Mouse (Mus musculus) embryonic facial prominence, embryonic 14.5 days (tissue): ENCODE measurements around the gene Gsto2. TPM values are rescaled to one million over a fixed set of nuclear protein-coding genes. Genes with fewer than 3 reads are reported as not detected.

Source experiments
- ATAC-seq: fragments of 200-750 bp; cut with Nextera tagmentation; 2 replicates; pipeline ENCODE4 v1.8.0; 2017; ENCODE audit warnings: low read depth, moderate number of reproducible peaks, moderate TSS enrichment
- DNase-seq: peaks from one replicate; pipeline ENCODE4 v3.0.0-alpha.2; 2015; ENCODE audit warnings: low spot score
- H3K27ac ChIP-seq: fragments of 300-500 bp; sonication (generic); replicated peaks from 2 replicates; pipeline ENCODE4 v1.5.1; 2014; ENCODE audit warnings: low read depth, mild to moderate bottlenecking, low read length, moderate library complexity
- H3K27me3 ChIP-seq: fragments of 300-500 bp; sonication (generic); replicated peaks from 2 replicates; pipeline ENCODE4 v1.6.1; 2014; ENCODE audit warnings: low read length; ENCODE audit not compliant: control insufficient read depth, insufficient read depth
- H3K36me3 ChIP-seq: fragments of 300-500 bp; sonication (generic); 2 replicates; pipeline ENCODE4 v1.6.1; 2014; ENCODE audit warnings: low read length, mixed read lengths; ENCODE audit not compliant: control insufficient read depth, insufficient read depth
- H3K4me1 ChIP-seq: fragments of 300-500 bp; sonication (generic); 2 replicates; pipeline ENCODE4 v1.6.1; 2014; ENCODE audit warnings: antibody characterized with exemption, low read length; ENCODE audit not compliant: control insufficient read depth, insufficient read depth
- H3K4me2 ChIP-seq: fragments of 300-500 bp; sonication (generic); 2 replicates; pipeline ENCODE4 v1.6.1; 2014; ENCODE audit warnings: low read depth, mild to moderate bottlenecking, low read length, moderate library complexity, mixed read lengths
- H3K4me3 ChIP-seq: fragments of 300-500 bp; sonication (generic); 2 replicates; pipeline ENCODE4 v1.5.1; 2014; ENCODE audit warnings: low read depth, mild to moderate bottlenecking, low read length
- H3K9ac ChIP-seq: fragments of 300-500 bp; sonication (generic); 2 replicates; pipeline ENCODE4 v1.6.1; 2014; ENCODE audit warnings: low read depth, mild to moderate bottlenecking, low read length, moderate library complexity, mixed read lengths
- H3K9me3 ChIP-seq: fragments of 300-500 bp; sonication (generic); 2 replicates; pipeline ENCODE4 v1.6.1; 2016; ENCODE audit warnings: low read length; ENCODE audit not compliant: control insufficient read depth
- WGBS: fragments of 180-500 bp; shearing (Covaris S2); extraction: QIAGEN DNeasy Blood & Tissue Kit; methylation state at CpG from one replicate; pipeline ENCODE4 v1.1.7; 2014; 5-methylcytosine and 5-hydroxymethylcytosine counted together
- polyA plus RNA-seq: library from polyadenylated mRNA; unstranded; fragments of >200 nt; fragmentation: Nextera tagmentation; extraction: Ambion mirVana; gene quantifications from 2 replicates; pipeline ENCODE4 v1.2.1, GENCODE M21; 2014

Gsto2 gene
- polyA plus RNA-seq, 1 experiment from 2014 or later: 0.86 TPM

DNA sequence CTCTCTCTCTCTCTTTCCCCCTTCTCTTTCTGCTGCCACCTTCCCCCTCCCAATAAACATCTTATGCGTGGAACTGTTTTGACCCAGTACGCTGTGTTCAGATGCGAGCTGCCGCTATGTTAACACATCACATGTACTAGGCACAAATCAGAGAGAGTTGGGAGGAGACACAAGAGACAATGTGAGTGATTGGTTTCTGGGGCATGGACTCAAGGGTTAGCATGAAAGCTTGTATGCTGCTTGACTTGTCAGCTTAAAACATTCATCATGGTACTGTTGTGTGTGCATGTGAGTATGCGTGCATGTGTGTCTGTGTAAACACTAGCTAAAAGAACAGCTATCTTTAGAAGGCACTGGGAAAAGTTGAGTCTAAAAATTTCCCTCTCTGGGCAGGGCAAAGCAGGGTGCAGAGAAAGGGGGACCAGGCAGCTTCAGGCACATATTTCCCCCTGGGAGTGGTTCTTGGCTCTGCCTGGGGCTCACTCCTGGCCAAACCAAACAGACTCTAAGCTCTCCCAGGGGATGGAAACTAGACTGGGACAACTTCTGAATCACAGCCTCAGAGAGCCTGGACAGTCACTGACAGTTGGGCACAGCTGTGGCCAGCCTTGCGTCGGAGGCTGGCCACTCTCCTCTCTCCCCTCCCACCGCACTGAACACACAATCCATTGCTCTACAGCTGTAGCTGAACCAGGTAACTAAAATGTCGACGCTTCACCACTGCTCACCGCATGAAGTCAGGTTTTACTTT, 26.4 kb downstream of the Gsto2 start:
- DNase-seq (peak; percentile 47), ATAC-seq (peak; percentile 67)
- 70% methylated on average over 11 of the region's 11 CpGs for WGBS
- H3K27ac ChIP-seq: peak overlapping the region; percentile 33; the same call in 1 of the 2 replicates
- H3K4me1 ChIP-seq: peaks cover 18% of the 10 kb centered on the region; the same call in 1 of the 2 replicates
- no peak overlapping the region for H3K4me2 ChIP-seq
- no peak overlapping the region for H3K4me3 ChIP-seq
- no peaks in the 10 kb centered on the region for H3K27me3 ChIP-seq
- no peaks in the 10 kb centered on the region for H3K9me3 ChIP-seq
- no peak overlapping the region for H3K9ac ChIP-seq
- H3K36me3 ChIP-seq: peaks cover 20% of the 10 kb centered on the region; the same call in 1 of the 2 replicates

DNA sequence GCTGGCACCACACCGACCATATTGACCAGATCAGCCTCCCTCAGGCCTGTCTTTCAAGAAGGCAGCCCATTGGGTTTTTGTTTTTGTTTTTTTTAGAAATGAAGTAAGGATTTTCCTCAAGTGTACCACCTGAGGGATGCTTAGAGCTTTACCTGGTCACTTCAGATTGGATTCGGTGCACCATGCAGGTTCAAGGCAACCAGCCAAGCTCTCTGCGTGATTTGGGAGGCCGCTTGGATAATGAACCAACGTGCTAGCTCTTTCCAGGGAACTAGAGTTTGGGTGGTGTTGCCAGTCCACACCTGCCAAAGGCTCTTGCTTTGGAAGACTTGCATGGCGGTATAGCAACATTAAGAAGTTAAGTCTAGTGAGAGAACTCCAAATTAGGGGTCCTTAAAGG, 27.8 kb downstream of the Gsto2 start:
- no peaks in the 10 kb centered on the region for H3K27me3 ChIP-seq
- ATAC-seq (no peak), DNase-seq (no peak)
- H3K9me3 ChIP-seq: no peaks in the 10 kb centered on the region
- no peak overlapping the region for H3K9ac ChIP-seq
- 97% methylated on average over 6 of the region's 6 CpGs for WGBS
- H3K4me3 ChIP-seq: no peak overlapping the region
- H3K27ac ChIP-seq: no peak overlapping the region
- peaks cover 25% of the 10 kb centered on the region; the same call in 1 of the 2 replicates for H3K36me3 ChIP-seq
- H3K4me2 ChIP-seq: no peak overlapping the region
- peaks cover 18% of the 10 kb centered on the region; the same call in 1 of the 2 replicates for H3K4me1 ChIP-seq

DNA sequence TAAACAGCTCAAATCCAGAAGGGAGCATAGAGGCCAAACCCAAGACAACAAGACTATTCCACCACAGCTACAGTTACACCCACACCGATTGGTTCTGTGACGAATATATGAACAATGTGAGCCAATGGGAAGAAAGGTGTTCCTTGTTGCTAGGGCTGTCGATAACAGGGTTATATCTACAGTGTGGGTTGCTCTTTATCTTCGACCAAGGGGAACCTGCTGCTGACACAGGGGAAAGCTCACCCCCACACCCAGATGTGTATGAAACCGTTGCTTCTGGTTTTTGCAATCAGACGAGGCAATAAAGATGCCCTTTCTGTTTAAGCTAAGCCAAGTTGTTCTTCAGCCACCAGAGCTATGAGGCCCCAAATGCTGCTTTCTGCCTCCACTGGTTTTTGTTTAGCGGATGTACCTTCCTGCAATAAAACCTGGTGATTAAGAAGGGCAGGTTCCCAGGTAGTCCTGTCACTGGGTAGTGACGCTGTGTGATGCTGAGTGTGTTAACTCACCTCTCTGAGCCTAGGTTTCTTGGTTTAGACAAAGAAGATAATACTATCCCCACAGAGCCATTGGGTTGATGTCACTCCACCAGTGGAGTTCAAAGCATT, 33.2 kb downstream of the Gsto2 start:
- no peak overlapping the region for H3K9ac ChIP-seq
- H3K4me3 ChIP-seq: no peak overlapping the region
- no peaks in the 10 kb centered on the region for H3K9me3 ChIP-seq
- WGBS: 83% methylated on average over 8 of the region's 8 CpGs
- H3K36me3 ChIP-seq: peaks cover 25% of the 10 kb centered on the region; the same call in 1 of the 2 replicates
- ATAC-seq (no peak), DNase-seq (no peak)
- no peaks in the 10 kb centered on the region for H3K27me3 ChIP-seq
- H3K27ac ChIP-seq: no peak overlapping the region
- H3K4me2 ChIP-seq: no peak overlapping the region
- H3K4me1 ChIP-seq: peaks cover 12% of the 10 kb centered on the region; the same call in 1 of the 2 replicates

DNA sequence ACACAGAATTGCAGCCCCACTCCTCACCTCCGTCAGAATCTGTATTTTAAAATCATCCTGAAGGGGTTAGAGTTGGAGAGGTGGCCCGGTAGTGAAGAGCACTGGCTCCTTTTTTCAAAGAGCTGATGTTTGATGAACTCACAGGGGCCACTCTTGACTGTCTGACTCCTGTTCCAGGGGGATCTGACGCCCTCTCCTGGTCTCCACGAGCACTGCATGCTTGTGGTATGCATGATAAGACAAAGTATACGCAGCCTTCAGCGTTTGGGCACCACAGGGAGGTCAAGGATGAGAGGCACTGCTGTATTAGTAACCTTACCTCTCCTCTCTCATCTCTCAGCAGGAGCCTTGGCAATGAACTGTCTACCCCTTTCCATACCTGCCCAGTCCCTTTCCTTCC, 34.7 kb downstream of the Gsto2 start:
- 66% methylated on average over 6 of the region's 6 CpGs for WGBS
- no peak overlapping the region for H3K27ac ChIP-seq

DNA sequence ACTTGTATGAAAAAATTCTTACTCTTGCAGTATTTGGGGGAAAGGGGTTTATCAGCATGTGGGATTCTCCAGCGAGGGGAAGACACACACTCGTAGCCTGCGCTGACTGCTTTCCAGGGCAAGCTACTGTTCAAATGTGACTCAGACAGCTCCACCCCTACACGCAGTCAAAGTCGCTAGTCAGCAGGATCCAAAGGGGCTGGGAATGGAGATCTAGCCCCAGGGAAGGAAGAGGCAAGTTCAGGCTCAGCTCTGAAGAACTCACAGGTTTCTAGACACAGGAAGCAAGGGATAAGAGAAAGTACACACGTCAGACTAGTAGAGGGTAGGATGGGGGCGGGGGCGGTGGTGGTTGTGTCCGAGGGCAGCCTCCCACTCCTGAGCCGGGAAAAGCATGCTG, 35.2 kb downstream of the Gsto2 start:
- peaks cover 16% of the 10 kb centered on the region; the same call in 1 of the 2 replicates for H3K36me3 ChIP-seq

More for the DNA sequence above, 34.7 kb downstream of the Gsto2 start:
- ATAC-seq (no peak), DNase-seq (no peak)
- Histone ChIP-seq H3K27me3 (no peaks in the 10 kb centered on the region), H3K4me1 (peaks cover 14% of the 10 kb centered on the region; the same call in 1 of the 2 replicates), H3K4me2 (no peak overlapping the region), H3K9me3 (no peaks in the 10 kb centered on the region), H3K4me3 (no peak overlapping the region), H3K9ac (no peak overlapping the region), H3K36me3 (peaks cover 19% of the 10 kb centered on the region; the same call in 1 of the 2 replicates)

DNA sequence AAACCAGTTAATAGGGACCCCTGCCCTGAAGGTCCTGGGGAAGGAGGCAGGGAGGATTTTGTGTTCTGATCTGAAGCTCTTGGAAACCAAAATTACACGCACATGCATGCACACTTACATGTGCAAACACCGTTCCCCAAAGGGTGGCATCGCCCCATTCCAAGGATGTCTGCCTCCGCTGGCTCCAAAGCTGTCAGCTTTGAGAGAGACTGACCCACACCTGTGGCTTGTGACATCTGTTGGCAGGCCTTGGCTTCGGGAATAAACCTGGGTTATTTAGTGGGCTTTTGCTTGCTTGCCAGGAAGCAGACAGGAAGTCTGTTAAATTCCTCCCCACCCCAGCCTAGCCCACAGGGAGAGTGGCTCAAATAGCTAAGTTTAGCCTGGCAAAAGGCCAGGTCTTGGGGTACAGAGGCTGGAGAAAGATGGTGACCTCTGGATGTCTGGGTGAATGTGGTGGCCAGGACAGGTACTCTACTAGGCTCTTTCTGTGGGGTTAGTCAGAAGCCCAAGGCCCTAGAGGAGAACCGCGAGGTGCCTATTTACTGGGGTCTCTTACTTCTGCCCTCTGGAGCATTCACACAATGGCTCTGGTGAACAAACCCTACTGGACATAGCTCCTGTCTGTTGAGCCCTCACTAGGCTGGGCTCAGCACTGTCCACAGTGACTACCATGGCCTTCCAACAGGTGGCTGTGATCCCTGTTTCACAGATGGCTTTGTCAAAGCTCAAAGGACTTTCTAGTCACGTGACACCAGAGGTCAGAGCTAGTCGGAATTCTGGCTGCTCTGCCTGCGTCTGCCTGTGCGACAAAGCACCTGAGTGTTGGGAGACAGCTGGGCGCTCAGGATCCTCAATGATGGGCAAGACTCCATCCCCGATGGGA, 37.2 kb downstream of the Gsto2 start:
- Histone ChIP-seq H3K9ac (no peak overlapping the region), H3K27ac (no peak overlapping the region; the same call in 1 of the 2 replicates), H3K4me1 (peaks cover 14% of the 10 kb centered on the region; the same call in 1 of the 2 replicates), H3K36me3 (no peaks in the 10 kb centered on the region; the same call in 1 of the 2 replicates), H3K4me3 (no peak overlapping the region), H3K4me2 (no peak overlapping the region), H3K9me3 (no peaks in the 10 kb centered on the region), H3K27me3 (no peaks in the 10 kb centered on the region)
- WGBS: 52% methylated on average over 13 of the region's 13 CpGs
- ATAC-seq (0 out of 2 replicates have a peak, but pooled peaks have one; percentile 13), DNase-seq (peak; percentile 70)

More for the DNA sequence above, 35.2 kb downstream of the Gsto2 start:
- H3K4me1 ChIP-seq: peaks cover 14% of the 10 kb centered on the region; the same call in 1 of the 2 replicates
- H3K27ac ChIP-seq: no peak overlapping the region
- H3K4me2 ChIP-seq: no peak overlapping the region
- no peak overlapping the region for H3K4me3 ChIP-seq
- H3K9ac ChIP-seq: no peak overlapping the region
- H3K27me3 ChIP-seq: no peaks in the 10 kb centered on the region
- ATAC-seq: peak; percentile 24; the same call in 1 of the 2 replicates
- H3K9me3 ChIP-seq: no peaks in the 10 kb centered on the region
- WGBS: 73% methylated on average over 10 of the region's 10 CpGs
- DNase-seq: peak; percentile 71

DNA sequence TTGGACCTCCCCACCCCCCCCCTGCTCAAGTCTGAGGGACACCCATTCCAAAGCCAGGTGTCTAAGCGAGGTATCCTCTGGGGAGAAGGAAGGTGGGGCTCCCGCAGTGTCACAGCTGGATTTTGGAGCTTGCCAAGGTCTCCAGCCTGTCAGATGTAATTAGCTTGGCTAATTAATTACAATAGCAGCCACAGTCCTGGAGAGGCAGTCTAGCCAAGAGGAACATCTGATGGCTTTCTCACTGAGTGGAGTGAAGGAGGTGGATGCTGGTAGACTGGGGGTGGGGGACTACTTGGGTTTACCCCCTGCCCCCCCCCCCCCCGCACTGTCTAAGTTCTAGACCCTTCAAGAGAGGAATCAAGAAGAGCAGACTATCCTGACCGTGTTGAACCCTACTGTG, 38.3 kb downstream of the Gsto2 start:
- 58% methylated on average over 4 of the region's 4 CpGs for WGBS
- Histone ChIP-seq H3K27me3 (no peaks in the 10 kb centered on the region), H3K9ac (no peak overlapping the region), H3K4me2 (no peak overlapping the region), H3K9me3 (no peaks in the 10 kb centered on the region), H3K36me3 (no peaks in the 10 kb centered on the region), H3K27ac (no peak overlapping the region), H3K4me1 (peaks cover 17% of the 10 kb centered on the region; the same call in 1 of the 2 replicates), H3K4me3 (no peak overlapping the region)
- no peak for ATAC-seq
- no peak for DNase-seq

DNA sequence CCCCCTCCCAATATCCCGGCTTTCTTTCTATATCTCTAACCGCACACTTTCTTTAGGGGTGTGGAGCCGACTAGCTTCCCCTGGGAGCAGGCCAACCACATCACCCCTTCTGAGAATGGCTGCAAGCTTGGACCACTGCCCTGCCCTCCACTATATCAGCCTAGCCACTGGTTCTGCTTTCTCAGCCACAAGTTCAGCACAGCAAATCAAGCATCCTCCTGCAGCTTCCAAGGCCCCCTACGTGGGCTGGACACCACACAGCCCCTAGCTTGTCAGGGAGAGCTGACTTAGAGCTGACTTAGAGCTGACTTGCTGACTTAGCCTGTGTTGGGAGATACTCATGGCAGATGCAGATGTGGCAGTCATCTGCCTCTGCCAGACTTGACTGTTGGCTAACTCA, 39.7 kb downstream of the Gsto2 start:
- H3K4me1 ChIP-seq: peaks cover 26% of the 10 kb centered on the region; the same call in 1 of the 2 replicates
- H3K9ac ChIP-seq: no peak overlapping the region
- no peaks in the 10 kb centered on the region for H3K36me3 ChIP-seq
- ATAC-seq (no peak), DNase-seq (no peak)
- no peaks in the 10 kb centered on the region for H3K9me3 ChIP-seq
- no peaks in the 10 kb centered on the region for H3K27me3 ChIP-seq
- 83% methylated on average over 4 of the region's 4 CpGs for WGBS
- no peak overlapping the region for H3K4me2 ChIP-seq
- no peak overlapping the region for H3K27ac ChIP-seq
- H3K4me3 ChIP-seq: no peak overlapping the region
